8 mouse cellular contexts compared by ENCODE assay signal in genomic region chr13:48572127-48572526, GRCm38 (mm10). TPM values are rescaled to one million over a fixed set of nuclear protein-coding genes. Genes with fewer than 3 reads are reported as not detected.
DNase-seq lines count a peak whose midpoint lies in the region; ATAC-seq and TF ChIP-seq lines count a peak whose summit lies in the region.

No protein-coding gene starts in this region.

- no peaks in the 10 kb centered on the region for H3K36me3 ChIP-seq in forebrain, postnatal 0 days (ENCODE audit: insufficient read depth)
- H3K36me3 ChIP-seq in forebrain, embryonic 15.5 days = no peaks in the 10 kb centered on the region
- no peaks in the 10 kb centered on the region for H3K36me3 ChIP-seq in spleen, adult 2 months (ENCODE audit: control insufficient read depth, insufficient read depth, low read length)

- no peaks in the 10 kb centered on the region for H3K4me1 ChIP-seq in forebrain, postnatal 0 days (ENCODE audit: insufficient read depth)
- no peaks in the 10 kb centered on the region for H3K4me1 ChIP-seq in forebrain, embryonic 15.5 days
- peaks cover 1% of the 10 kb centered on the region; the same call in 1 of the 2 replicates for H3K4me1 ChIP-seq in spleen, adult 2 months (ENCODE audit: control insufficient read depth, insufficient read depth, insufficient read length)
- H3K4me1 ChIP-seq in cerebellum, adult 2 months (ENCODE audit: control insufficient read depth, insufficient read depth, low read length) = no peaks in the 10 kb centered on the region

- TF ChIP-seq CTCF in forebrain, postnatal 0 days (IDR thresholded peaks at IDR 0.05; ENCODE audit: low read depth) = peak; percentile 91
- TF ChIP-seq CTCF in spleen, adult 2 months (IDR thresholded peaks at IDR 0.05; ENCODE audit: extremely low read depth, insufficient read depth, insufficient read length, insufficient replicate concordance) = peak; percentile 78; the same call in 1 of the 2 replicates
- TF ChIP-seq CTCF in cerebellum, adult 2 months (IDR thresholded peaks at IDR 0.05; ENCODE audit: borderline replicate concordance, insufficient read depth, low read depth, low read length) = peak; percentile 91

- no peaks in the 10 kb centered on the region for H3K27me3 ChIP-seq in forebrain, postnatal 0 days (ENCODE audit: insufficient read depth, low read length)
- H3K27me3 ChIP-seq in forebrain, embryonic 15.5 days = no peaks in the 10 kb centered on the region
- H3K27me3 ChIP-seq in spleen, adult 2 months (ENCODE audit: control insufficient read depth, insufficient read depth, low read length) = no peaks in the 10 kb centered on the region
- no peaks in the 10 kb centered on the region for H3K27me3 ChIP-seq in cerebellum, adult 2 months (ENCODE audit: control insufficient read depth, insufficient read depth, low read length)

- 72% methylated on average over 1 of the region's 1 CpGs for WGBS in forebrain, postnatal 0 days
- 76% methylated on average over 1 of the region's 1 CpGs for WGBS in forebrain, embryonic 15.5 days
- 12% methylated on average over 1 of the region's 1 CpGs for WGBS in spleen, adult 2 months
- WGBS in cerebellum, adult 2 months = 20% methylated on average over 1 of the region's 1 CpGs

- no peak overlapping the region for H3K4me2 ChIP-seq in forebrain, postnatal 0 days (ENCODE audit: low read depth)
- H3K4me2 ChIP-seq in forebrain, embryonic 15.5 days (replicated peaks) = no peak overlapping the region

- peak; percentile 43; the same call in 1 of the 2 replicates for ATAC-seq in forebrain, postnatal 0 days
- no peak; the same call in 1 of the 2 replicates for ATAC-seq in forebrain, embryonic 15.5 days (replicated peaks)

- H3K27ac ChIP-seq in forebrain, postnatal 0 days (ENCODE audit: low read depth, low read length) = no peak overlapping the region
- no peak overlapping the region for H3K27ac ChIP-seq in forebrain, embryonic 15.5 days (replicated peaks)
- H3K27ac ChIP-seq in spleen, adult 2 months (ENCODE audit: insufficient read depth, low read length) = no peak overlapping the region
- no peak overlapping the region for H3K27ac ChIP-seq in cerebellum, adult 2 months (ENCODE audit: insufficient read depth, low read length)

- intact Hi-C loops in heart, postnatal 25 days (cut with DNase I) = loop anchor here (1.0 kb wide), 1 partner anchor 44 kb away; no protein-coding TSS in a partner anchor

- no peaks in the 10 kb centered on the region for H3K9me3 ChIP-seq in forebrain, postnatal 0 days (ENCODE audit: low read length)
- no peaks in the 10 kb centered on the region for H3K9me3 ChIP-seq in forebrain, embryonic 15.5 days

- no peak overlapping the region for H3K9ac ChIP-seq in forebrain, postnatal 0 days
- no peak overlapping the region for H3K9ac ChIP-seq in forebrain, embryonic 15.5 days (replicated peaks)

- TF ChIP-seq POLR2A in spleen, adult 2 months (IDR thresholded peaks at IDR 0.05; ENCODE audit: low read depth, low read length) = no peak
- no peak for TF ChIP-seq POLR2A in cerebellum, adult 2 months (IDR thresholded peaks at IDR 0.05; ENCODE audit: borderline replicate concordance, insufficient read depth, low read length)

- no peak overlapping the region for H3K4me3 ChIP-seq in forebrain, postnatal 0 days (ENCODE audit: low read depth, low read length)
- no peak overlapping the region for H3K4me3 ChIP-seq in forebrain, embryonic 15.5 days
- no peak overlapping the region for H3K4me3 ChIP-seq in spleen, adult 2 months (ENCODE audit: extremely low read depth, insufficient read depth, insufficient read length)
- H3K4me3 ChIP-seq in cerebellum, adult 2 months (replicated peaks; ENCODE audit: insufficient read depth, low read depth, low read length) = no peak overlapping the region

- DNase-seq in forebrain, postnatal 0 days = peak; percentile 66
- peak; percentile 39 to 55 for DNase-seq in spleen, adult 2 months (ENCODE audit: low read depth in 1 of 2, low spot score in 2 of 2)
- DNase-seq in spleen, adult 12 weeks (ENCODE audit: low spot score) = no peak
- DNase-seq in cerebellum, adult 2 months = peak; percentile 60 to 71
- peak; percentile 27 for DNase-seq in heart, postnatal 25 days (ENCODE audit: low spot score)
- peak; percentile 71 for DNase-seq in lung, postnatal 14 days
- peak; percentile 70 for DNase-seq in thymus, postnatal 4 days

RNA-seq across cellular contexts. Expression of gene Ptpdc1, which starts 53.3 kb away (rescaled TPM):
- 19.5 and 36.4 TPM in 2 replicates for total RNA-seq in forebrain, postnatal 0 days (2014; rRNA removed)
- polyA plus RNA-seq in forebrain, postnatal 0 days (2015; fragmentation: Nextera tagmentation; extraction: Ambion mirVana) = 8.5 and 12.4 TPM in 2 replicates
- 14.1 and 16.0 TPM in 2 replicates for polyA plus RNA-seq in forebrain, embryonic 15.5 days (2015; fragmentation: Nextera tagmentation; extraction: Ambion mirVana)
- 0.79 and 0.83 TPM in 2 replicates for polyA plus RNA-seq in spleen, adult 2 months (2012; rRNA removed)
- 21.8 and 23.1 TPM in 2 replicates for polyA plus RNA-seq in cerebellum, adult 2 months (2012; rRNA removed)
- total RNA-seq in heart, postnatal 25 days (2021) = 1 to 10 TPM; 4.6 to 6.0 TPM

RNA-seq across cellular contexts. Expression of gene A830005F24Rik, which starts 58.8 kb away (rescaled TPM):
- 0.67 and 0.85 TPM in 2 replicates for total RNA-seq in forebrain, postnatal 0 days (2014; rRNA removed)
- polyA plus RNA-seq in forebrain, postnatal 0 days (2015; fragmentation: Nextera tagmentation; extraction: Ambion mirVana) = 0.93 and 2.6 TPM in 2 replicates
- polyA plus RNA-seq in forebrain, embryonic 15.5 days (2015; fragmentation: Nextera tagmentation; extraction: Ambion mirVana) = 3.1 and 3.3 TPM in 2 replicates
- not detected in 2 replicates for polyA plus RNA-seq in spleen, adult 2 months (2012; rRNA removed)
- polyA plus RNA-seq in cerebellum, adult 2 months (2012; rRNA removed) = 1.6 and 1.9 TPM in 2 replicates
- total RNA-seq in heart, postnatal 25 days (2021) = not detected

RNA-seq across cellular contexts. Expression of gene Zfp169, which starts 58.9 kb away (rescaled TPM):
- 17.0 and 36.6 TPM in 2 replicates for total RNA-seq in forebrain, postnatal 0 days (2014; rRNA removed)
- polyA plus RNA-seq in forebrain, postnatal 0 days (2015; fragmentation: Nextera tagmentation; extraction: Ambion mirVana) = 2.7 and 4.0 TPM in 2 replicates
- 6.8 and 10.2 TPM in 2 replicates for polyA plus RNA-seq in forebrain, embryonic 15.5 days (2015; fragmentation: Nextera tagmentation; extraction: Ambion mirVana)
- polyA plus RNA-seq in spleen, adult 2 months (2012; rRNA removed) = 9.9 and 10.1 TPM in 2 replicates
- 15.2 and 15.5 TPM in 2 replicates for polyA plus RNA-seq in cerebellum, adult 2 months (2012; rRNA removed)
- 1 to 10 TPM; 4.6 to 5.0 TPM for total RNA-seq in heart, postnatal 25 days (2021)
